Mouse (Mus musculus): ENCODE results near the gene Rfx2.

DNA sequence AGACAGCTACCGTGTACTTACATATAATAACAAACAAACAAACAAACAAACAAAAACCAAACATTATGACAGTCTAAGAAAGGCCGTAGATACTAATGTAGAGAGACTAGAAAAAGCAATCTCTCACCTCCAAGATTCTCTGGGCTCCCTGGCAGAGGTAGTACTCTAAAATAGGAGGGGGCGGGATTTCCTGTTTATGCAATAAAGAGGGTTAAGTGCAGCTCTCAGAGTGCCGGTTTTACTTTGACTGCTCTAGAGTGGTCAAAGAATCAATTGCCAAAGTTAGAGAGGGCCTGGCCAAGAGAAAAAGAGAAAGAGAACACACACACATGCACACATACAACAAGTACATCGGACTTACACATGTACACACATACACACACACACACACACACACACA is 11.4 kb upstream of the Rfx2 start:
- TF ChIP-seq POLR2A (IDR thresholded peaks at IDR 0.05; ENCODE audit: extremely low read depth, insufficient read depth, low read length), result no peak
- no peak for TF ChIP-seq CTCF (IDR thresholded peaks at IDR 0.05; ENCODE audit: extremely low read depth, insufficient read depth, low read length)
